ENCODE assay signal across 8 mouse cellular contexts in genomic region chr5:45520809-45521110, GRCm38 (mm10). TPM values are rescaled to one million over a fixed set of nuclear protein-coding genes. Genes with fewer than 3 reads are reported as not detected.
DNase-seq lines count a peak whose midpoint lies in the region; ATAC-seq and TF ChIP-seq lines count a peak whose summit lies in the region.

No protein-coding gene starts in this region.

- 0 out of 2 replicates have a peak overlapping the region, but pooled peaks have one; percentile 63 for H3K27ac ChIP-seq in lung, embryonic 14.5 days (ENCODE audit: low read depth)
- peak overlapping the region; percentile 92 for H3K27ac ChIP-seq in embryonic facial prominence, embryonic 10.5 days (replicated peaks)
- no peak overlapping the region for H3K27ac ChIP-seq in intestine, embryonic 16.5 days (ENCODE audit: low read length)
- no peak overlapping the region for H3K27ac ChIP-seq in neural tube, embryonic 14.5 days (ENCODE audit: low read depth, low read length)

- ATAC-seq in lung, embryonic 14.5 days (ENCODE audit: insufficient read depth), result no peak
- no peak for ATAC-seq in intestine, embryonic 16.5 days
- ATAC-seq in neural tube, embryonic 14.5 days (ENCODE audit: low read depth), result no peak

- intact Hi-C loops in gastrocnemius, postnatal 36 days (cut with DNase I), result no loop called here

- H3K4me1 ChIP-seq in lung, embryonic 14.5 days (ENCODE audit: insufficient read depth), result peaks cover 3% of the 10 kb centered on the region; the same call in 1 of the 2 replicates
- H3K4me1 ChIP-seq in embryonic facial prominence, embryonic 10.5 days, result peaks cover 12% of the 10 kb centered on the region
- H3K4me1 ChIP-seq in intestine, embryonic 16.5 days (ENCODE audit: control insufficient read depth, insufficient read depth, low read length), result peaks cover 8% of the 10 kb centered on the region
- peaks cover 10% of the 10 kb centered on the region for H3K4me1 ChIP-seq in neural tube, embryonic 14.5 days (ENCODE audit: control insufficient read depth, insufficient read depth, low read length)

- peak overlapping the region; percentile 94 for H3K4me2 ChIP-seq in lung, embryonic 14.5 days
- H3K4me2 ChIP-seq in intestine, embryonic 16.5 days (ENCODE audit: low read depth, low read length), result peak overlapping the region; percentile 92
- H3K4me2 ChIP-seq in neural tube, embryonic 14.5 days (ENCODE audit: low read depth, low read length), result peak overlapping the region; percentile 82

- peak overlapping the region; percentile 93 for H3K4me3 ChIP-seq in lung, embryonic 14.5 days (ENCODE audit: low read depth, low read length)
- H3K4me3 ChIP-seq in embryonic facial prominence, embryonic 10.5 days, result peak overlapping the region; percentile 84
- peak overlapping the region; percentile 99 for H3K4me3 ChIP-seq in intestine, embryonic 16.5 days (ENCODE audit: low read length)
- H3K4me3 ChIP-seq in neural tube, embryonic 14.5 days (ENCODE audit: low read depth, low read length), result peak overlapping the region; percentile 98

- 4% methylated on average over 5 of the region's 5 CpGs for WGBS in lung, embryonic 14.5 days
- 6% methylated on average over 5 of the region's 5 CpGs for WGBS in embryonic facial prominence, embryonic 10.5 days
- under 1% methylated on average over 5 of the region's 5 CpGs for WGBS in intestine, embryonic 16.5 days
- 1% methylated on average over 5 of the region's 5 CpGs for WGBS in neural tube, embryonic 14.5 days

- peaks cover 28% of the 10 kb centered on the region for H3K36me3 ChIP-seq in lung, embryonic 14.5 days (ENCODE audit: insufficient read depth)
- peaks cover 46% of the 10 kb centered on the region for H3K36me3 ChIP-seq in embryonic facial prominence, embryonic 10.5 days (replicated peaks)
- peaks cover 9% of the 10 kb centered on the region; the same call in 1 of the 2 replicates for H3K36me3 ChIP-seq in intestine, embryonic 16.5 days (ENCODE audit: control insufficient read depth, insufficient read depth, low read length)
- peaks cover 10% of the 10 kb centered on the region for H3K36me3 ChIP-seq in neural tube, embryonic 14.5 days (ENCODE audit: control insufficient read depth, insufficient read depth, low read length)

- TF ChIP-seq CTCF in lung, embryonic 14.5 days (IDR thresholded peaks at IDR 0.05; ENCODE audit: low read depth), result no peak

- DNase-seq in lung, embryonic 14.5 days, result no peak
- DNase-seq in lung, adult 18-20 months, result no peak
- no peak for DNase-seq in embryonic facial prominence, embryonic 10.5 days (ENCODE audit: low spot score)
- DNase-seq in right cerebral cortex, adult 2 months (ENCODE audit: low spot score in 2 of 2), result no peak
- DNase-seq in gastrocnemius, postnatal 36 days, result no peak
- DNase-seq in cerebellum, adult 8-10 months, result no peak

- no peaks in the 10 kb centered on the region for H3K9me3 ChIP-seq in lung, embryonic 14.5 days (ENCODE audit: low read depth, low read length)
- no peaks in the 10 kb centered on the region for H3K9me3 ChIP-seq in embryonic facial prominence, embryonic 10.5 days
- H3K9me3 ChIP-seq in intestine, embryonic 16.5 days (ENCODE audit: control insufficient read depth, low read length), result no peaks in the 10 kb centered on the region
- no peaks in the 10 kb centered on the region for H3K9me3 ChIP-seq in neural tube, embryonic 14.5 days (ENCODE audit: control insufficient read depth, low read length)

- H3K9ac ChIP-seq in lung, embryonic 14.5 days, result peak overlapping the region; percentile 87
- H3K9ac ChIP-seq in intestine, embryonic 16.5 days (ENCODE audit: low read depth, low read length), result peak overlapping the region; percentile 97
- H3K9ac ChIP-seq in neural tube, embryonic 14.5 days (replicated peaks; ENCODE audit: low read depth, low read length), result peak overlapping the region; percentile 92

- no peaks in the 10 kb centered on the region for H3K27me3 ChIP-seq in lung, embryonic 14.5 days (ENCODE audit: insufficient read depth, low read length)
- no peaks in the 10 kb centered on the region for H3K27me3 ChIP-seq in embryonic facial prominence, embryonic 10.5 days (replicated peaks; ENCODE audit: low read depth, poor library complexity, severe bottlenecking)
- H3K27me3 ChIP-seq in intestine, embryonic 16.5 days (replicated peaks; ENCODE audit: control insufficient read depth, insufficient read depth, low read length), result no peaks in the 10 kb centered on the region
- no peaks in the 10 kb centered on the region for H3K27me3 ChIP-seq in neural tube, embryonic 14.5 days (ENCODE audit: control insufficient read depth, insufficient read depth, low read length)

RNA-seq across cellular contexts. Expression of gene Med28, which starts 0.7 kb away (rescaled TPM):
- polyA plus RNA-seq in lung, embryonic 14.5 days (2014; fragmentation: Nextera tagmentation; extraction: Ambion mirVana), result 242 and 243 TPM in 2 replicates
- 296 and 298 TPM in 2 replicates for polyA plus RNA-seq in embryonic facial prominence, embryonic 10.5 days (2016; fragmentation: Nextera tagmentation; extraction: Ambion mirVana)
- polyA plus RNA-seq in intestine, embryonic 16.5 days (2015; fragmentation: Nextera tagmentation; extraction: Ambion mirVana), result 220 and 233 TPM in 2 replicates
- 242 and 251 TPM in 2 replicates for polyA plus RNA-seq in neural tube, embryonic 14.5 days (2014; fragmentation: Nextera tagmentation; extraction: Ambion mirVana)
- 10 to 100 TPM; 43.8 to 47.7 TPM for total RNA-seq in gastrocnemius, postnatal 36 days (2021)

RNA-seq across cellular contexts. Expression of gene Lap3, which starts 27.6 kb away (rescaled TPM):
- polyA plus RNA-seq in lung, embryonic 14.5 days (2014; fragmentation: Nextera tagmentation; extraction: Ambion mirVana), result 116 and 119 TPM in 2 replicates
- polyA plus RNA-seq in embryonic facial prominence, embryonic 10.5 days (2016; fragmentation: Nextera tagmentation; extraction: Ambion mirVana), result 112 and 115 TPM in 2 replicates
- polyA plus RNA-seq in intestine, embryonic 16.5 days (2015; fragmentation: Nextera tagmentation; extraction: Ambion mirVana), result 153 and 162 TPM in 2 replicates
- polyA plus RNA-seq in neural tube, embryonic 14.5 days (2014; fragmentation: Nextera tagmentation; extraction: Ambion mirVana), result 31.9 and 36.4 TPM in 2 replicates
- total RNA-seq in gastrocnemius, postnatal 36 days (2021), result 10 to 100 TPM; 51.1 to 53.8 TPM

Comparison
In these comparisons a context has a peak if more than half of its experiments do, and no peak if none do; other contexts are left out.
1. H3K27ac ChIP-seq: peak in lung, embryonic 14.5 days (single experiment) and embryonic facial prominence, embryonic 10.5 days (single experiment); none in intestine, embryonic 16.5 days (single experiment) and neural tube, embryonic 14.5 days (single experiment).
2. Peak in every context shown above with its lines, with median percentiles within 50 percentile points of each other: H3K4me2 ChIP-seq, H3K4me3 ChIP-seq and H3K9ac ChIP-seq.